Mouse (Mus musculus): ENCODE results near the gene Phf3. TPM values are rescaled to one million over a fixed set of nuclear protein-coding genes. Genes with fewer than 3 reads are reported as not detected.

Gene Phf3
- polyA plus RNA-seq, 1 experiment from 2014 or later, result 36.1 TPM

GRCm38 (mm10) chr1:30872836-30873540, 733 bp downstream of the Phf3 start:
- Histone ChIP-seq H3K4me1 (peaks cover 10% of the 10 kb centered on the region), H3K4me3 (peak overlapping the region; percentile 77), H3K27ac (peak overlapping the region; percentile 98), H3K9ac (peak overlapping the region; percentile 97), H3K36me3 (no peaks in the 10 kb centered on the region), H3K4me2 (replicated peaks) (peak overlapping the region; percentile 70), H3K27me3 (no peaks in the 10 kb centered on the region), H3K9me3 (no peaks in the 10 kb centered on the region)
- peak; percentile 76 for ATAC-seq (ENCODE audit: low FRiP score, low read depth)
- under 1% methylated on average over 68 of the region's 79 CpGs for WGBS

DNA sequence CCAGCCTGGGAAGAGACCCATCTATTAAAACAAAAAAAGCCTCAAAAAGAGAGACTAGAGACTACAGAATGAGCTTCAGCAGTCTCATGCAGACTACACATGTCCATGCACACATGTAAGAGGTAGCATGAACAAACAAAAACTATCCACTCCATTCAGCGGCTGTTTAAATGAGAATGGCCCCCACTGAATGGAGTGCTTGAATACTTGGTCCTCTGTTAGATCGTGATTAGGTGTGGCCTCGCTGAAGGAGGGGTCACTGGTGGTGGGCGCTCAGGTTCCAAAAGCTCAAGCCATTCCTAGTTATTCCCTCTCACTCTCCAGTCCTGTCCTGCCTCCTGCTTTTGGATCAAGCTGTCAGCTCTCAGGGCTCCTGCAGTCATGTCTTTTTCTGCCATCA, 5.9 kb downstream of the Phf3 start:
- no peak overlapping the region for H3K27ac ChIP-seq
- WGBS, result 89% methylated on average over 4 of the region's 4 CpGs
- H3K4me1 ChIP-seq, result peaks cover 7% of the 10 kb centered on the region
- H3K9me3 ChIP-seq, result no peaks in the 10 kb centered on the region
- no peaks in the 10 kb centered on the region for H3K36me3 ChIP-seq
- no peak overlapping the region for H3K4me2 ChIP-seq (replicated peaks)
- H3K4me3 ChIP-seq, result no peak overlapping the region
- no peaks in the 10 kb centered on the region for H3K27me3 ChIP-seq
- no peak for ATAC-seq (ENCODE audit: low FRiP score, low read depth)
- H3K9ac ChIP-seq, result no peak overlapping the region

DNA sequence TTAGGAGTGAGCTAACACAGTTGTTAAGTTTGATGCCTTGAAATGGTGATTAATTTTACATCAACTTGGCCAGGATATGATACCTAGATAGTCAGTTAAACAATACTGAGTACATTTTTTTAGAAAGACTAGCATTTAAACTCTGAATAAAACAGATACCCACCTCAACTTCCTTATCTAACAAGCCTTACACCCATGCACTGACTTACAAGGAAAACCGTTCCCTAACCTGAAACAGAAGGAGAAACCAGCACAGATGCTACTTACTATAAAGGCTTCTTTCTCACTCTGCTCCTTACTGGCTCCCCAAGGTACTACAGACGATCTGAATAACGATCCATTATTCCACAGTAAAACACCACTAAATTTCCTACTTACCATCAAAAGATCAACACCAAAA, 21.2 kb downstream of the Phf3 start:
- no peak overlapping the region for H3K9ac ChIP-seq
- H3K9me3 ChIP-seq, result no peaks in the 10 kb centered on the region
- no peak for ATAC-seq (ENCODE audit: low FRiP score, low read depth)
- 0 out of 2 replicates have a peak, but pooled peaks cover 9% of the 10 kb centered on the region for H3K36me3 ChIP-seq
- no peaks in the 10 kb centered on the region for H3K27me3 ChIP-seq
- no peak overlapping the region for H3K27ac ChIP-seq
- H3K4me1 ChIP-seq, result no peaks in the 10 kb centered on the region
- H3K4me2 ChIP-seq (replicated peaks), result no peak overlapping the region
- WGBS, result 68% methylated on average over 3 of the region's 3 CpGs
- no peak overlapping the region for H3K4me3 ChIP-seq

GRCm38 (mm10) chr1:30851920-30852319, 21.8 kb downstream of the Phf3 start:
- no peaks in the 10 kb centered on the region for H3K4me1 ChIP-seq
- WGBS, result 88% methylated on average over 3 of the region's 3 CpGs
- H3K4me3 ChIP-seq, result no peak overlapping the region
- no peaks in the 10 kb centered on the region for H3K27me3 ChIP-seq
- no peak overlapping the region for H3K4me2 ChIP-seq (replicated peaks)
- 0 out of 2 replicates have a peak, but pooled peaks cover 9% of the 10 kb centered on the region for H3K36me3 ChIP-seq
- H3K9me3 ChIP-seq, result no peaks in the 10 kb centered on the region
- H3K9ac ChIP-seq, result no peak overlapping the region
- ATAC-seq (ENCODE audit: low FRiP score, low read depth), result no peak
- no peak overlapping the region for H3K27ac ChIP-seq

DNA sequence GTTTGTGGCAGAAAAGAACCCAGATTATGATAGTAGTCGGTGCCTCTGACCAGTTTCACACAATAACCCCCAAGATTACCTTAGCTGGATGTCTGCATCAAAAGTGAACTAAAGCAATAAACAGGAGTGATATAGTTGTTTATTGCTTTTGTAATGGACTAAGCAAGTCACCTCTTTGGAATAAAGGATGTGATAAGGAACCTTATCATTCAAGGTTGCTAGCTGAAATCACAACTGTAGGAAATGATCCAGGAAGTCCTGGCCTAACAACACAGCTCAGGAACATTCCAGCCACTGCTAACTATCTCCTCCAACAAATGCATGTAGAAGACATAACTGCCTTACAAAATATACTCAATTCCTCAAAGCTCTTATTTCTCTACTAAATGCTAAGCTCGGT, 22.8 kb downstream of the Phf3 start:
- 88% methylated on average over 2 of the region's 2 CpGs for WGBS
- no peak overlapping the region for H3K4me3 ChIP-seq
- H3K27ac ChIP-seq, result no peak overlapping the region
- H3K9ac ChIP-seq, result no peak overlapping the region
- ATAC-seq (ENCODE audit: low FRiP score, low read depth), result no peak
- H3K9me3 ChIP-seq, result no peaks in the 10 kb centered on the region
- H3K4me1 ChIP-seq, result no peaks in the 10 kb centered on the region
- 0 out of 2 replicates have a peak, but pooled peaks cover 9% of the 10 kb centered on the region for H3K36me3 ChIP-seq
- no peaks in the 10 kb centered on the region for H3K27me3 ChIP-seq
- no peak overlapping the region for H3K4me2 ChIP-seq (replicated peaks)

DNA sequence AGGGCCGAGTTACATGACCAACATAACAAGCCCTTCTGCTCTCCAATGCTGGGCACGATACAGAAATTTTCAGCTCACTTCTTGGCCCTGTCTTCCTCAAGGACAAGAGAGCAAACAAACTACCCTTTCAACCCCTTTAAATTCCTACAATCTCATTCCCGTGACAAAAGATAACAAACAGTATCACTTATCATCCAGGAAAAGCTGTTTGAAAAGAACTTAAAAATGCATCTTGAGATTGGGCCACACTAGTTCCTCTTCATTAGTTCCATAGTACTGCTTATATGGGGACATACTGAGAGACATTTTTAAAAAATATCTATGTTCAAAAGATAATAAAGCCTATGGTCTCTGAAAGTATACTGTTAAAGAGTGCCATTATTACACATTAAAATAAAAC, 23.8 kb downstream of the Phf3 start:
- Histone ChIP-seq H3K4me3 (no peak overlapping the region), H3K27me3 (no peaks in the 10 kb centered on the region), H3K4me1 (no peaks in the 10 kb centered on the region), H3K36me3 (0 out of 2 replicates have a peak, but pooled peaks cover 9% of the 10 kb centered on the region), H3K27ac (no peak overlapping the region), H3K9me3 (no peaks in the 10 kb centered on the region), H3K9ac (no peak overlapping the region), H3K4me2 (replicated peaks) (no peak overlapping the region)
- no peak for ATAC-seq (ENCODE audit: low FRiP score, low read depth)
- 94% methylated on average over 3 of the region's 3 CpGs for WGBS

GRCm38 (mm10) chr1:30847706-30848105, 26.0 kb downstream of the Phf3 start:
- 0 out of 2 replicates have a peak, but pooled peaks cover 9% of the 10 kb centered on the region for H3K36me3 ChIP-seq
- H3K4me2 ChIP-seq (replicated peaks), result no peak overlapping the region
- H3K27ac ChIP-seq, result no peak overlapping the region
- ATAC-seq (ENCODE audit: low FRiP score, low read depth), result no peak
- no peaks in the 10 kb centered on the region for H3K4me1 ChIP-seq
- no peaks in the 10 kb centered on the region for H3K27me3 ChIP-seq
- H3K4me3 ChIP-seq, result no peak overlapping the region
- WGBS, result 36% methylated on average over 1 of the region's 1 CpGs
- no peaks in the 10 kb centered on the region for H3K9me3 ChIP-seq
- H3K9ac ChIP-seq, result no peak overlapping the region

GRCm38 (mm10) chr1:30839662-30840061, 34.1 kb downstream of the Phf3 start:
- Histone ChIP-seq H3K27ac (no peak overlapping the region), H3K27me3 (no peaks in the 10 kb centered on the region), H3K4me2 (replicated peaks) (no peak overlapping the region), H3K4me1 (no peaks in the 10 kb centered on the region), H3K4me3 (no peak overlapping the region), H3K36me3 (peaks cover 28% of the 10 kb centered on the region), H3K9me3 (no peaks in the 10 kb centered on the region), H3K9ac (no peak overlapping the region)
- ATAC-seq (ENCODE audit: low FRiP score, low read depth), result no peak
- 74% methylated on average over 3 of the region's 3 CpGs for WGBS

DNA sequence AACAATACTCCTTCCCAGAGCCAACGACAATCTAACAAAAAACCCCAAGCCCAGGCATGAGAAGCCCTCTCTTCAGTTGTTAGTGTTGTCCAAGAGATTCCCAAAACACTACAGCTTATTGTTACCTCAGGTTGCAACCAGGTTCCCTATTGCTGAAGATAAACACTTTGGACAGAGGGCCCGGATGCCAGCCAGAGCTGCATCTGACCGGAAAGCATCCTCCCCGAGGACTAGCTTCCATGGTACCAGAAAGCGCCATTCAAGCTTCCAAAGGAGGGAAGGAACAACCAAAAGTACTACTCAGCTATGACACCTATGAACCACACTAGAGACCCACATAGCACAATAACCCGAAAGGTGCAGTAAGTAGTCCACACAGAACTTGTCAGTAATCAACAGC, 38.2 kb downstream of the Phf3 start:
- ATAC-seq (ENCODE audit: low FRiP score, low read depth), result no peak
- WGBS, result 91% methylated on average over 6 of the region's 6 CpGs
- Histone ChIP-seq H3K4me3 (no peak overlapping the region), H3K27ac (no peak overlapping the region), H3K27me3 (no peaks in the 10 kb centered on the region), H3K9ac (no peak overlapping the region), H3K9me3 (no peaks in the 10 kb centered on the region), H3K36me3 (peaks cover 26% of the 10 kb centered on the region), H3K4me1 (no peaks in the 10 kb centered on the region), H3K4me2 (replicated peaks) (no peak overlapping the region)

GRCm38 (mm10) chr1:30832778-30833177, 40.9 kb downstream of the Phf3 start:
- Histone ChIP-seq H3K9me3 (no peaks in the 10 kb centered on the region), H3K27me3 (no peaks in the 10 kb centered on the region), H3K9ac (no peak overlapping the region), H3K4me3 (no peak overlapping the region), H3K36me3 (peaks cover 43% of the 10 kb centered on the region), H3K27ac (no peak overlapping the region), H3K4me1 (no peaks in the 10 kb centered on the region), H3K4me2 (replicated peaks) (no peak overlapping the region)
- no peak for ATAC-seq (ENCODE audit: low FRiP score, low read depth)
- WGBS, result 77% methylated on average over 4 of the region's 4 CpGs

GRCm38 (mm10) chr1:30819414-30819813, 54.3 kb downstream of the Phf3 start:
- Histone ChIP-seq H3K27ac (no peak overlapping the region), H3K4me2 (replicated peaks) (no peak overlapping the region), H3K27me3 (no peaks in the 10 kb centered on the region), H3K9ac (no peak overlapping the region), H3K4me3 (no peak overlapping the region), H3K4me1 (no peaks in the 10 kb centered on the region), H3K36me3 (peaks cover 45% of the 10 kb centered on the region), H3K9me3 (no peaks in the 10 kb centered on the region)
- no peak for ATAC-seq (ENCODE audit: low FRiP score, low read depth)
- 89% methylated on average over 6 of the region's 6 CpGs for WGBS

GRCm38 (mm10) chr1:30815609-30816008, 58.1 kb downstream of the Phf3 start:
- Histone ChIP-seq H3K4me1 (no peaks in the 10 kb centered on the region), H3K27ac (no peak overlapping the region), H3K36me3 (peaks cover 65% of the 10 kb centered on the region), H3K4me2 (replicated peaks) (no peak overlapping the region), H3K4me3 (no peak overlapping the region), H3K9me3 (no peaks in the 10 kb centered on the region), H3K9ac (no peak overlapping the region), H3K27me3 (no peaks in the 10 kb centered on the region)
- ATAC-seq (ENCODE audit: low FRiP score, low read depth), result no peak
- WGBS, result 90% methylated on average over 1 of the region's 1 CpGs

DNA sequence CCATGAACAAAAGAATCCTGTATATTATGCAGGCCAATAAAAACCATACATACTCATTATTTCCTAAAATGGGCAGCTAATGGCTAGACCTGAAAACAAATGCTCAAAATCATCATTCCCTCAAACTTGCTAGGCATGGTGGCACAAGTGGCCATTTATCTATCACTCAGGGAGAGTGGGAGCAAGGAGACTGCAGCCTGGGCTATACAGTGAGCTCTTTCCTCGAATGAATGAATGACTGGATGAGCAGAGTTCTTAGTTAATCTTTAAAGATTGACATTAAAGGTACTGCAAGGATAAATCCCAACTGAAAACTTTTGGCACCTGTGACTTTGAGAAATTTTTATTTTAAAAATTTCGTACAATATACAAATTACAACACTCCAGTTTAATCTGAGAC, 58.7 kb downstream of the Phf3 start:
- 85% methylated on average over 2 of the region's 2 CpGs for WGBS
- H3K9ac ChIP-seq, result no peak overlapping the region
- no peak overlapping the region for H3K4me3 ChIP-seq
- peaks cover 65% of the 10 kb centered on the region for H3K36me3 ChIP-seq
- no peak overlapping the region for H3K27ac ChIP-seq
- ATAC-seq (ENCODE audit: low FRiP score, low read depth), result no peak
- H3K4me1 ChIP-seq, result no peaks in the 10 kb centered on the region
- no peak overlapping the region for H3K4me2 ChIP-seq (replicated peaks)
- no peaks in the 10 kb centered on the region for H3K9me3 ChIP-seq
- H3K27me3 ChIP-seq, result no peaks in the 10 kb centered on the region
